Mouse (Mus musculus) testis, postnatal 10 days (tissue): ENCODE data around the gene Mesd.

Experiments used
- DNase-seq: peaks from one replicate; pipeline ENCODE4 v3.0.0; 2021; ENCODE audit warnings: low spot score

Gene Mesd

DNA sequence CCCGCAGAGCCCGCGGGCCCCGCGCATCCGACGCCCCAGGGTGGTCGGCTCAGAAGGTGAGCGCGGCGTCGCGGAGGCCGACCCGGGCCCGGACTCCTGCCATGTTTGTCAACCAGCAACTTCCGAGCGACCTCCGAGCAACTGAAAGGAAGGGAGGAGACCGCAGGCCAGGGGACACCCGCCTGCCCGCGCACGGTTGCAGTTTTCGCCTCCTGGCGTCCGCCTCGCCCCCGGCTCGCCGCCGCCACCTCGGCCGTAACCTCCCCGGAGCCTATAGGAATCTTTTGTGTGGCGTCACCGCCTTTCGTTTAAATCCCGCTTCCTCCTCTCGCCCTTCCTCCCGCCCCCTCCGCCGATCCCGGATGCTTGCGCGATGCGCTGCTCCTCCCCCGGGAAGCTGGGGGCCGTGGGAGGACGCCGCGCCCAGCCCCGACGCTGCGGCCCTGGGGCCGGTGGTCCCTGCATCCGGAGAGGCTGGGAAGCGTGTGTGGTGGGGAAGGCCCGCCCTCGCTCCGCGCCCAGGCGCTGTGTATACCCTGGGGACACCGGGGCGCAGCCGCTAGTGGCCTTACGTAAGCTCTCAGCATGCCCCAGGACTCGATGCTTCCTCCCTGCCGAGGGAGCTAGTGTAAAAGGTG is at the start of gene Mesd, which contains the start of gene Tlnrd1:
Mesd (plus strand) TSS at position 446 of the 638 bp plus-strand sequence.
Tlnrd1 (minus strand) TSS at position 285 of the 638 bp plus-strand sequence.
- peak; percentile 88 for DNase-seq

DNA sequence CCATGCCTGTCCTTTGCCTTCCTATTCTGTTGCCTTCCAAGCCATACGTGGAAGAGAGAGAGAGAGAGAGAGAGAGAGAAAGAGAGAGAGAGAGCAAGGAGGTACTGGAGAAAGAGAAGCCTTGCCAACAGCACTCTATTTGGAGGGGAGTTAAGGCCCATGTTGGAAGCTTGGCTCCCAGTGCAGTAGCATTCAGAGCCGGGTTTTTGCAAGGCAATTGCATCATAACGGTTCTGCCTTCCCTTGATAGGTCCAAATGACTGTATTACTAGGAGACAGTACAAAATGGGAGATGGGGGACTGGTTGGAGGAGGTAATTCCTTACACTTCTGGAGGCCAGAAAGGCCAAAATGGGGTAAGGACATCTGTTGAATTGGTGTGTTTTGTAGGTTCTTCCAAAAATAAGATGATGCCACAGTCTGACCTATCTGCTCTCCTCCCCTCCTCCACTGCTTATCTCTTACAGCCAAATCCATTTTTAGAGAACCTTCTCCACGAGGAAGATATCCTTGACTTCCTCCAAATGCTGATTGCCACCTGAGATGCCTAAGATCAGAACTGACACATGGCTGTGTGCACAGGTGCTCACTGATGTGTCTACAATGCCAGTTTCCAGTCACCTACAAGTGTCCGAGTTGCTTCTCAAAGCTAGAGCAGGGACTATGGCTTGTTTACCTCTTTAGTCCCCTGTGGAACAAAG is 45.6 kb upstream of the Mesd start:
- no peak for DNase-seq

DNA sequence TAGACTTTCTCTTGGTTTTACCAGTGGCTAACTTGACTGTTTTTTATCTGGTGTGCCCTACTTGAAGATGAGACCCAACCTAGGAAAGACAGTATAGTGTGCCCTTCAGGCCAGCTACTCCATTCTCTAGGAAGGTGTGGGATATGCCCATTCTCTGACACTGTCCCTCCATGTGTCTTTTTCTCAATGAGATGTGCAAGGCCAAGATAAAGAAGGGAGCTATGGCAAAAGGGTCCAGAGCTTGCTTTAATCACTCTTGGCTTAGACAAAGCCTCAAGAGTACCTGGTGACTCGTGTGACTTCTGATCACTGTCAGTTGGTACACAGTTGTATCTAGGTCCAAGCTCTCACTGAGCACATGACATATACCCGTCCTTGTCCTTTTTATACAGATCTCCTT is 44.2 kb upstream of the Mesd start:
- no peak for DNase-seq

DNA sequence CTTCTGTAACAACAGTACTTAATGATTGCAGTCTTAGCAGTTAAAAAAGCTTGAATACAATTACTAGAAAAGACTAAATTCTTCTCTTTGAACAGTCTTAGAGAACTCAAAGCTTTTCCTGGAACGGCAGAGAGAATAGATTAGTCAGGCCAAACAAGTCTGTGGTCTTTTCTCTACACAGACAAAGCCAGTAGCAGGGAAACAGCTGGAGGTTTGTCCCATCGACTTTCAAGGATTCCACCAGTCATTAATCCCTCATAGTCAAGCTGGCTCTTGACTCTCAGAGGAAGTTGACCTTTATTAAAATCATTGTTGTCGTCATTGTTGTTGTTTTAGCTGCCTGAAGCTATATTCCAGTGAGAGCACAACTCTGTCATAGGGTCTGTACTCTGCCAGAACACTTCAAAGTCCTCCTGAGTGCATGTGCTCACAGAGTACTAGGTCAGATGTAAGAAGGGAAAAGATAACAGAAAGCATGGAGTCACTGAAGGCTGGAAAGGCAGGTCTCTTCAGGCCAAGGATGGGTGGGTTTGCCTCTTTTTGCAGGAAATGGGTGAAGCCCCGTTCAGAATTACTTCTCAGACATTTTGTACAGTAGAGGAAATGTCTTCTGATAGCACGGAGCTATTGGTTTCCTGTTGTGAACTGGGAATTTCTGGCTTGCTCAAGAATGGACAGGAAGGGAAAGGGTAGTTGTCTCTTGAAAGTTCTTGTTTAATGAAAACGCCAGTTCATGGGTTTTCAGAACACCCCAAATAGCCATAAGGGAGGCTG is 41.6 kb upstream of the Mesd start:
- DNase-seq: no peak

DNA sequence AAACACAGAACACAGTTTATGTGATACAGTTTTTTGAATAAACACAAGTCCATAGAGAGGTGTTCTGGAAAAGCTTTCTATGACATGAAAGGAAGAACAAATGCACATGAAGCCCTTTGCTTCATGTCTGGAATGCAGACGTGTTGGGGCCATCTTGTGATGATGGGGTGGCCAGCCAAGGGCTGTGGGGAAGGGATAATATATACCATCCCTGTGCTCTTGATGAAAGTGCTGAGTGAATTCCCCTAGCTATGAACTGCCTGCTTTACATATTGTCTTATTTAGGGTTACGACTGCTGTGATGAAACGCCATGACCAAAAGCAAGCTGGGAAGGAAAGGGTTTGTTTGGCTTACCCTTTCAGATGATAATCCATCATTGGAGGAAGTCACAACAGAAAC is 39.5 kb upstream of the Mesd start:
- no peak for DNase-seq

DNA sequence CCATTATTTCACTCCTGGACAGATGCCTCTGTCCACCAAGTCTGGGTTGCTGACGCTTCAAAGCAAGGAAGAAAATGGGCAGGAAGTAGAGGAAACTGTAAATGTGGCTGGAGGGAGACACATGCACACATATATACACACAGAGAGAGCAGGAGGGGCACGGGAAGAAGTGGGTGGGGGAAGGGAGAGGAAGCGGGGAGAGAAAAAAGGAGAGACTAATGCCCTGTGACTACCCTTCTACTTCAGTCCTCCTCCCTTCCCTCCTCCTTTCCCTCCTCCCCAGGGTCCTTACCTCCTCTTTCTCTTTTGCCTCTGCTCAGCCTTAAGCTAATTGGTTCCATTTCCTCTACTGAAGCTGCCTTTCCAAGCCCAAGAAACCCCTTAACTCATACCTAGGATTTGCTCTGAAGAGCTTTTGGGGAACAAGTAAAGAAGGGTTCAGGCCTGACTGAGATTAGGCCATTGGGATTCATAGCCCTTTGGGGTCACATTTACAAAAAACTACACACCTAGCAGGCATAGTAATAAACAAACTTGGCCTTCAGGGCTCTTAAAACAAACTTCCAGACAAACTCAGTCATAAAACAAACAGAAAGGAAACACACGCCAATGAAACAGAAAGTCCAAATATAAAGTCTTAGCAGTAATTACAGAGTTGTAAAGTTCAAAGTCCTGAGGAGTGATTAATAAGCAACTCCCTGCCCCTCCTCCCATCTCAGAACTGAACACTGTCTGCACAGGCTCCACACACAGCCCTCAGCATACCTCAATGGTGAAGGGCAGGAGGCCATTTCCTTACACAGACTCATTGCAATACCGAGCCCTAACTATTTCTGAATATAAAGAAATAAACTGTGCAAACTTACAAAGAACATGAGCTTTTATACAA is 36.8 kb upstream of the Mesd start:
- no peak for DNase-seq

DNA sequence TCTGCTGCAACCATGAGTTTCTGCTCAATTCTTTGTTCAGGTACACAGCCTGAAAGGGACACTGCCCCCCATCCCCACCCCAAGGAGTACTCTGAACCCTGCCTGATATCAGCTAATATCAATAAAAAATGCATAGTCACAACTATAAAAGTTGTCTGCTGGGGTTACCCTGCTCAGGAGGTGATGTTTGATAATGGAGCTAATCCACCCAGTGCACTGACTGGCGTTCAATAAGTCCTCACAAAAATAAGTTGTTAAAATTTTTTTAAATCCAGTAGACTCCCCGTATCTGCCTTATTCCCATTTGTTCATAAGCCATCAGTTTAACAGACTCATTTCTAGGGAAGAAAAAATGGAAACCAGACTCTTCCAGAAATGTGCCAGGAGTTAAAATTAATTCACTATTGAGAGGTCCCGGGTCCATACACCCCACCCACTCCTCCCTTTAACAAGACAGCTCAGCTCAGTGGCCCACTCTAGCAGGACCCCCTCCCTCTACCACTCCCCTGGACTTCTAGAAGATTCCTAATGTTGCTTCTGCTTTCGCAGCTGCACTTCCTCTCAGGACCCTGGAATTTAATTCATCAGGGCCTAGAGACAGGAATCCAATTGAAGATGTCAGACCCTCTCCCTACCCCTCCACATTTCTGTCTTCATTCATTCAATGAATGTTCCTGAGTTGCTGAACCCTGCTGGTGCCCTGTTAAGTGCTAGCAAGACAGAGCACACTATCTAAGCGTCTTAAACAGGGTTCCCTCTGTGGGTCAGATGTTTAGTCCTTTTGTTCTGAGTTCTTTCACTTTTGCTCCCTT is 32.5 kb upstream of the Mesd start:
- no peak for DNase-seq

DNA sequence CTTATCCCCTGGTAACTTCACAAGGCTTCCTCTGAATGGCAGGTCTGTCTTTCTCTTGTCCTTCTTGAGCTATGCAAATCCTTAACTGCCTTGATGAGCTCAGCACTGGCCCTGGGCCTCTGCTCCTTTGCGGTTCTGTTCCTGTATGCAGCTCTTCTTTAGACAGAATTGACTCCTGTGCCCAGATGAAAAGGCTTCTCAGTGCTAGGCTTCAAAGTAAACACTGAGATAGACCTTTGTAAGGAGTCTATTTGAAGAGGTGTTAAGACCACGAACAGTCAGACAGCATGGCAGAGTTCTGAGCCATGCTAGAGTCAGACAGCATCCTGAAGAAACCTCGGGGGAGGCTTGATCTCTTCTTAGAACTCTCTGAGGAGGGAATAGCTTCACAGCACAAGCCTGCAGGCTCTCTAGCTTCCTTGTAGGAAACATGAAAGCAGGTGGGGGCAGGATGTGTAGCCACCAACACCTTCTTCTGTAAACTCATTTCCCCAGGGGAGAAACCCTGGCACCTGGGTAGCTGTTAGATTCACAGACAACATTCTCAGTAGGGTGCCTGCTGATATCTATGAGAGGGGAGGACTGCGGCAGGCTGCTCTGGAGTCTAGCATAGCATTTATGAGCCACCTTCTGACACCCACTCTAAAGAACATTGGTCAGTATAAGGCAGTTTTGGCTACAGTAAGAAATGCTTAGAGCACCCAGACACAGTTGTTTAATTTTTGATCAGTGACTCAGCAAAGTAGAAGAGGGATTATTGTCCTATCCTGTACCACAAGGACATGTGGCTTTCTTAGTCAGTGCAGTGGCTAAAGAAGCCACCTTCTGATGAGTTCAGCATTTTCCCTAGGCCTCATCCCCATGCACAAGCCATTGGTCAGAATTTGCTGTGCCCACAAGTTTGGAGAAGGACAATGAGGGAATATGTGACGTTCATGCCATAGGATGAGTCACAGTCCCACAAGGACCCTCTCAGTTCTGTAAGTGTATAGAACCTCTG is 31.6 kb upstream of the Mesd start:
- DNase-seq: no peak

DNA sequence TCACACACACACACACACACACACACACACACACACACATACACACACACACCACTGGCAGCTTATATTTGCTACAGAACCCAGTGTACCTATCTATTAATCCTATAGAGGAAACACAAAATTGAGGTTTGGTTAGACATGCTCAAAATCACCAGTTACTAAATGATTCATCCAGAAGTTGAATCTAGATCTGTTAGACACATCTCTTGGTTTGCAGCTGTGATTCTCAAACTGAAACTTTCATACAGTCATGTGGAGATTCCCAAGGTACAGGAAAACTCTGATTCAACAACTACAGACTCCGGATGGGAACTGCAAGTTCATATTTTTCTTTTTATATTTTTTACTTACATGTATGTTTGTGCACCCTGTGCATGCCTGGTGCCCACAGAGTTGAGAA is 29.1 kb upstream of the Mesd start:
- DNase-seq: no peak

DNA sequence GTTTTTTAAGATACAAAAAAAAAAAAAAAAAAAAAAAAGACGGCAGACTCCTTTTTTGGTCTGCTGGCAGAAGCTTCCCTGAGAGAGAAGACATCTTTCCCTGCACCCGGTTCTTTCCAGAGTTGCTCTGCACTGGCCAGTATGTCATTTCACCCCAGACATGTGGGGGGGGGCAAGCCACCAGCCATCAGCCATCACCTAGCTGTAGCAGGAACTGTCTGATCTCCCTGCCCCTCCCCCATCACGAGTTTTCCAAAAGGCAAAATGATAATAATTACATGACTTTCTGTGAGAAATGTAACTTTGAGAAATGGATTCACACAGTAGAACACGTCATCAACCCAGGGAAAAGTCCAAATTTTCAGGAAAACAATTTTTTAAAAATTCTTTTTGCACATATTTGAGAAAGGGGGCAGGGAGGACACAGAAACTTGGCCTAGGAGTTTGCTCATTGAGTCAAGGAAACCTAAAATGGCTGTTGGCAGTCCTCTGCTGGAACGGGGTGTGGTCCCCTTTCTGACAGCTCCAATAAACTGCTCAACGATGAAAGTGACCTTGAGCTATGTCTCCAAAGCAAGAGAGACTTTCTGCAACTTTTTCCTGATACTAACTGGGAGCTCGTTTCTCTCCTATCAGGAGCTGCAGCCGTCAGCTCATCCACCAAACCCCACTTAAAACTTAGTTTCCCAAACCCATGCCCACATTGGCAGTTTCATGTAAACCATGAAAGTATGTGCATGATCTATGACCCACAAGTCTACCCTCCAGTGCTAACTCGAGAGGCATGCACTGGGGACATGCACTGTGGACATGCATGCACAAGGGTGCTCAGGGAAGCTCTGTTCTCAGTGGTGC is 27.7 kb upstream of the Mesd start:
- peak; percentile 74 for DNase-seq

DNA sequence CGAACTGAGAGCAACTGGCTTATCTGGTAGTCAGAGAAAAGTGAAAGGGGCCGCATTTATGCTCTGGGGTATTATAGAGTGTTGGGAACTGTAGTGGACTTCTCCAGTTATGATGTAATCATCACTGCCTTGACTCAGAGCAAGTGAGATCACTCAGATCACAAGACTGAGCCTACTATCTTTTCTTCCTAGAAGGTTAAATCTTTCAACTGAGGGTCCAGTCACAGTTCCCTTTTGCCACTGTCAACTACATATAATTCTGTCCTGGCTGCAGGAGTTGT is 27.1 kb upstream of the Mesd start:
- no peak for DNase-seq

DNA sequence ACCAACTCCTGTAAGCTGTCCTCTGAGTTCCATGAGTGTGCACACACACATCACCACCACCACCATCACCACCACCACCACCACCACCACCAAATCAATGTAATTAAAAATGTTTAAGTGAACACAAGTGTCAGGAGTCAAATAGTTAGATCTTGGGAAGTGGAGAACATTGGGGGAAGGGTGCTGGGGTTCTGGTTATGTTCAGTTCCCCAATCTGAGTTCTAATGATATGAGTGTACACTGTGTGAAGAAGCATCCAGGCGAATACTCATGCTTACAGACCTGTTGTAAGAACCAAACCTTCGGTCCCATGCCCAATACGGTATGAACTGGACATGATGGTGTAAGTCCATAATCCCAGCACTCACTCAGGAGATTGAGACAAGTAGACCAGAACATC is 26.3 kb upstream of the Mesd start:
- DNase-seq: no peak

DNA sequence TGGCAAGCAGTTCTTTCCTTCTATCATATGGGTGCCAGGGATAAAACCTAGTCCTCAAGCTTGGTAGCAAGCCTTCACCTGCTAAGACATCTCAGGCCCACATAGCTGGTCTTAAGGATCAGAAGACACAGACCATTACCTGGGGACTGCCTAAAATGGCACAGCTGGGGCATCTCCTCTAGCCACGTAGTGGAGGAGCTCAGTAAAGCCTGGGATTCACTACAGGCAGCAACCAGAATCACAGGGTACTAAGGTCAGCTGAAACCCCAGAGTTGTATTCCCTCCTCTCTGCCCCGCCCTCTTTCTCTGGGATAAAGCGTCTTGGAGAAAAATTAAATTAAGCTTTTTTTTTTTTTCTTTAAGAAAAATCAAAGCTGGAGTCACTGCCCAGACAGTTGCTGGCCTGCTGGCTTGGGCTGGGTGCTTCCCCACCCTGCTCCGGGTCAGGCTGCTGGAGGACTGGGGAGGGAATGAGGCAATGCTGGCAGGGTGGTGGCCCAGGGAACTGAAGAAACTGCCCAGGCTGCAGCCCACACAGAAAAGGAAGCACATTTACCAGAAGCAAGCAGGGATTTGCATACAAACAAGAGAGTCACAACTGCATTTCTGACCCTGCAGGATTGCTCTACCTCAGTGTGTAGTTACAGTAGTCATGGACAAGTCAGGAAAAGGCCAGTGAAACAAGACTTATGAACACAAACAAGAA is 24.7 kb upstream of the Mesd start:
- no peak for DNase-seq

DNA sequence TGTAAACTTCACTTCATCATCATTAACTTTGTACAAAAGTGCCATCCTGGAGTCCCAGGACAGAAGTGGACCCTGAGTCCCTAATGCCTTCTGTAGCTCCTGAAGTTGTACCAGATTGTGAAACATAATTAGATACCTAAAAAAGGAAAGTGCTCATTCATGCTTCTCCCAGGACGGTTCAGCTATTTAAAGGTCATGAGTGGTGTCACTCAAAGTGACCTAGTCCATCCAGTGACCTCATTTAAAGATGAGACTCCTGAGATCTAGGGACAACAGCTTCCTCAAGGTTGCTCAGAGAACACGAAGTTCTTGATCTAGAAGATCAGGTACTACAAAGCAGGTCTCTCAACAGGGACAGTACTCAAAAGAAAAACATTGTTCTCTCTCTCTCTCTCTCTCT is 20.7 kb upstream of the Mesd start:
- no peak for DNase-seq

DNA sequence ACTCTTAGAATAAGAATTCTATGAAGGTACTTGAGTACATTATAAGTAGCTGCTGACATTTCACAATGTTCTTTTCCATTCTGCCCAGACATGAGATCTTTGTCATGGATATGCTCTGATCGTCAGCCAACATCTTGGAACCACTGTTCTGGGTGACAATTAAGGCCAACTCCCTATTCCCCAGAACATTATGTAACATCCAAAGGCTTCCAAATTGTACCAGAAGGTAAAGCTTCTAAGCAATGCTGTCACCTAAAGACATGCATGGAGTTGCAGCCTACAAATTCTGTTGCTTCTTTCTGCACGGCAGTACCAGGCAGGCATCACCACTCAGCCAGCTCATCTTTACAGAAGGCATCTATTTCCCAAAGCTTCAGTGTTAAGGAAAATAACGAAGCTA is 16.1 kb upstream of the Mesd start:
- no peak for DNase-seq

DNA sequence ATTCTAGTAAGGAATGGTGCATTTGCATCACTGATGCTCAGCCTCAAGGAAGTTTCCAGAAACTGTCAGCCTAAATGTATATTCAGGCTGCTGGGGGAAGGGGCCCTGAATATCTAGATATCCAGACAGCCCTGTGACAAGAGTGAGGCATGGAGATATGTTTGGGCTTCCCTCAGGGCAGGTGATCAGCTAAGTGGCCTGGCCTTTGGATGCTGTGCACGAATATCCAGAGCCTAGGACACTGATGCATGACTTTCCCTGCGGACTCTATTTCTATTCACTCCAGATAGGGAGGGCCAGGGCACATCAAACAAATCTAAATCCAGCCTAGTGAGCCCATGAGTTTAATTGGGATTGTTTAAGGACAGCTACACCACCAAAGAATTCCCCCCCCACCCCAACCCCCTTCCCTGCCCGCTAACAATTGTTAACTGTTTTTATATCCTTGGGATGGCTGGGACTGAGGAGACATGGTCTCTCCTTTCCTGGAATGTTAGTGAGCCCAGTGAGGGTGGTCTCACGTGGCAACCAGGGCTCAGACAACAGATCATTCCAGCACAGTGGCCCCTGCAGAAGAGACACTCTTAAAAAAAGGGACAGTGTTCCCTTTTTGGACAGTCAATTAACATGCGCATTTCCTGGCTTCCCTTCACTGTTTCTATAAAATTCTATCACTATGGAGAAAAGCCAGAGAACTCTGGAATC is 14.3 kb upstream of the Mesd start:
- no peak for DNase-seq

DNA sequence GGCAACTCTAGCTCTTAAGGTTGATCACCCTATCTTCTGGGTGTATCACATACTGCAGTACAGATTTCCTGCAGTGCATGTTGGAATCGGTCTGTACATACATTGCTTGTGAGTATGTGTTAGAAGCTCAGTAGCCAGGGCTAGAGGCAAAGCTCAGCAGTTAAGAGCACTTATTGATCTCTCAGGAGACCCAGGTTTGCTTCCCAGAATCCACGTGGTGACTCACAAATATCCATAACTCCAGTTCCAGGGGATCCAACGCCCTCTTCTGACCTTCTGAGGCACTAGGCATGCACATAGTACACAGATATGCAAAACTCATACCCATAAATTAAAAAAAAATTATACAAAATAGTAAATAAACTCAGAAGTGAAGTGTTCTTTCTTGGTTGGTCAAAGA is 7.2 kb upstream of the Mesd start:
- DNase-seq: no peak
